Mouse (Mus musculus) spleen, adult 18-20 months (tissue): ENCODE results near the gene Eif5b.
A peak's percentile ranks its signal among the peaks of the same experiment; 100 is the strongest.
"Not testable (repeated sequence)": the region's sequence is repeated elsewhere in the genome, so short reads cannot be mapped to it uniquely, and the experiment has no call there.

Experiments used
- DNase-seq, 2 experiments: peaks; one replicate each; pipeline ENCODE4 v3.0.0; 2022; ENCODE audit warnings: mixed read lengths in 2 of 2

The Eif5b gene

DNA sequence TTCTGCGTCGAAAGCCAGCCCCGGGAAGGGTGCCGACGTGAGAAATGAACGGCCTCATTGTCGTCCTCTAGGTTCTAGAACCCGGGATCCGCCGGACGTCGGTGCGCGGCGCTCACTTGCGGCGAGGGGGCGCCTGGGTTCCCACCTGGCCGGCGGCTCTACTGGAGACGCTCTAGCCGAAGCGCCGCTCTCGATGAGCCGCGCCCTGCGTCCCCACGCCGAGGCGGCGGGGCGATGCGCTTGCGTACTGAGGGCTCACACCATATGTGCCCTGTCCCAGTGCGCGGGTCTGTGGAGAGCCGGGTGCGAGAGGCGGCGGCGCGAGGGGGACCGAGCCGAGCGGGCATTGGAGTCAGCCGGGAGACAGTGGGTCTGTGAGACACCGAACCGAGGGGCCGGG, at the start of gene Eif5b, which contains the start of gene Txndc9:
Gene Eif5b (plus strand): TSS at position 144 of the 400 bp plus-strand sequence.
Gene Txndc9 (minus strand): TSS at position 27 of the 400 bp plus-strand sequence.
- DNase-seq = peak; percentile 91 to 92

- DNase-seq = no peak
Measured at GRCm38 (mm10) chr1:37948906-37949305, 48.9 kb upstream of the Eif5b start.

GRCm38 (mm10) chr1:37954786-37955185, 43.0 kb upstream of the Eif5b start:
- no peak for DNase-seq

GRCm38 (mm10) chr1:37955251-37955650, 42.6 kb upstream of the Eif5b start:
- no peak for DNase-seq

DNA sequence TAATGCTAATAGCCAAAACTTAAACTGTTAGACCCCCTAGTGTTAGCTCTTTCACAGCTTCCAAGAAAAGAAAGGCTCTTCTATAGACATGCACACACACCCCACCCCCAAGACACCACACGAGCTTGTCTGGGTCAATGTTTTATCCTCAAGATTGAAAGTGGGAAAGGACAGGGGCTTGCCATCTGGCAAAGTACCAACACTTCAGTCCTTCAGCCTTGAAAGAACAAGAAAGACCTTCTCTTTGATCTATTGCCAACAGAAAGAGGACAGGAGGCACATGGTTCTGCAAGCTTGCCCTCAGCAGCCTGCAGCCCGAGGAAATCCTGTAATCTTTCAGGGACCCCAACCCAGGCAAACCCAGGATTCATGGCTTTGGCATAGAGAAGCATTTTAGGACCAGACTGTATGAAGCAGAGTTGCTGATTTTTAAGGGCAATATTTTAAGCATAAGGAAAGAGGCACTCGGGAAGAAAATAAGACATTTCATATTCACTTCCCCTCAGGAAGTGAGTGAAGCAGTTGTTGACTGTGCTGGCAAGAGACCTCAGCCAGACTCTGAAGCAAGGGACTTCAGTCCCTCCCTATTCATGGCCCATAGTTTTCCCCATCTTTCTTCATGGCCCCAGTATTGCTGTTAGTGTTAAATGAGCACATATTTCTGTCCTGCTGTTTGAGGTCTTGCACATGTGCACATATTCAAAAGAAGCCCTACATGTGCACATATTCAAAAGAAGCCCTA, 40.9 kb upstream of the Eif5b start:
- no peak for DNase-seq

DNA sequence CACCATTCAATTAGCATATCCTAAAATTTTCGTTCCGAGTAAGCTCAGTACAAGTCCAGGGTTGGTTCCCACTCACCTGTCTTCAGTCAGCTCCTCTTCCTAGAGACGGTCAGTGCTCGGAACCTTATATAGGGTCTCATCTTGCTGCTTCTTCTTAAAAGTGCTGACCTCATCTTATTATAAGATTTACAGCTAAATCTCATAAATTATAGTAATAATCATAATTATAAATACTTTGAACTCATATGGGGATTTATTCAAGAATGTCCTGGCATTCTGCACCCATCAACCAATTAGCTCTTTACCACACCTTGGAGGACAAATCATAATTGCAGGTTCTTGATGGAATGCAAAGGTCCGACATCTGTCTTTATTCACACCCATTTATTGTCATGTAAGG, 40.2 kb upstream of the Eif5b start, which contains the start of gene Lyg1:
Gene Lyg1 (minus strand): TSS at position 101 of the 400 bp plus-strand sequence.
- no peak for DNase-seq

DNA sequence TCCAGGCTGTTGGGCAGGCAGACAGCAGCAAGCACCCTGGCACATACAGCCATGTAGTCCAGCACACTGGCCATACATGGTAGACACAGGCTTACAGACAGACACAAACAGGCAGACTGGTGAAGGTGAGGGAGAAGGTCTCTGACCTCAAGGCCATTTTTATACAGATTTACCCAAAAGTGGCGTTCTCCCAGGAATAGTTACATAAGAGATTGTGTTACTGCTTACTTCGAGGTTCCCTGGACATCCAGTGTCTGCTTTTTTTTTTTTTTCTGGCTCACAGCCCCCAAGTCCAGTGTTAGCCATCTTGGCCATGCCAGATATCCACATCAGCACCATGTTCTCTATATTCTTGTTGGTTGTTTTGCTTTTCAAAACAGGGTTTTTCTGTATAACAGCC, 39.3 kb upstream of the Eif5b start:
- no peak for DNase-seq

GRCm38 (mm10) chr1:37959486-37959885, 38.3 kb upstream of the Eif5b start:
- DNase-seq = no peak

DNA sequence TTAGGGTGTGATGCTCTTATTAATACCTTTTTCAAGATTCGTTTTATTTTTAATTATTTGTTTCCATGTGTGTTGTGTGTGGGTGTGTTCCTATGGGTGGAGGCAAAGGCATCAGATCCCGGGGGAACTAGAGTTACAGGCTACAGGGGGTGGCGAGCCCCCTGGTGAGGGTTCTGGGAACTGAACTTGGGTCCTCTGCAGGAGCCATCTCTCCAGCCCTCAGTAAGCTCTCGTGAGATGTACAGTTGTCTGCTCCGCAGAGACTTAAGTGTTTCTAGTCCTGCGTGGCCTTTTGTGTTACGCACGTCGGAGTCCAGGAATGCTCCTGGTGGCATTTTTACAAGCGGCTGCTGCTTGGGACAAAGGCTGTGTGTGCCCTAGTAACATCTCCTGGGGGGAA, 32.2 kb upstream of the Eif5b start:
- no peak for DNase-seq

- no peak for DNase-seq
Measured at GRCm38 (mm10) chr1:37968746-37969145, 29.1 kb upstream of the Eif5b start.

DNA sequence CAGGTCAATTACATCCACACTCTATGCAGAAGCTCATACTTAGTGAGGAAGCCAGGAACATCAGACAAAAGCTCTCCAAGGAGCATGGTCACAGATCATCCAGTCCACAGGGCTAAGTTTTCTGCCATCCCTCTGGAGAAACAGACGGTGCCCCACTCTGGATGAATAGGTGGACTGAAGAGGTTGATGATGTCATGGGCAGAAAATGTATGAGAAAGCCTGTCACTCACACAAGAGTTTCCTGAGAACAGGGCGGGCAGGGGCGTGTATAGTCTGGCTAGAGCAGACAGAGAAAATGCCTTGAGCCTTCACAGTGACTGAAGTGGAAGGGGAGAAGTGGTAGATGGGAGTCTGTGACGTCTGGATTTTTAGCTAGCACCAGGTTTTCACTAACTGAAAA, 26.3 kb upstream of the Eif5b start:
- no peak for DNase-seq

DNA sequence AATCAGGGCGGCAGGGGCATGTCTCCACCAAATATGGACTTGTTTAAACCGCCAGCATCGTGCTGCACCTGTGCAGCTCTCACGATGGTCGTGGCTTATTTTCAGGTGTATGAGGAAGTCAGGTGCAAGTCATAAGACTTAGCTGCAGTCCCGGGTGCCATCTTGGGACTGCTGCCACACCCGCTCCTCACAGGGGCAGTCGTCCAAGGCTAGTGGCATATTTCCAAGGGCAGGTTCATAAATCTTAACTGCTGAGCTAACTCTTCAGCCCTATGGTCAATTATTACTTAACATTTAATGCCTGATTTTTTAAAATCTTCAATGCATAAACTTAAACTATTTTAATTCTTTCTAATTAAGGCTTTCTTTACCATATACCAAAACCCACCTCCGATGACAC, 21.1 kb upstream of the Eif5b start:
- not testable (repeated sequence) for DNase-seq

GRCm38 (mm10) chr1:37977303-37977702, 20.5 kb upstream of the Eif5b start:
- DNase-seq = no peak

DNA sequence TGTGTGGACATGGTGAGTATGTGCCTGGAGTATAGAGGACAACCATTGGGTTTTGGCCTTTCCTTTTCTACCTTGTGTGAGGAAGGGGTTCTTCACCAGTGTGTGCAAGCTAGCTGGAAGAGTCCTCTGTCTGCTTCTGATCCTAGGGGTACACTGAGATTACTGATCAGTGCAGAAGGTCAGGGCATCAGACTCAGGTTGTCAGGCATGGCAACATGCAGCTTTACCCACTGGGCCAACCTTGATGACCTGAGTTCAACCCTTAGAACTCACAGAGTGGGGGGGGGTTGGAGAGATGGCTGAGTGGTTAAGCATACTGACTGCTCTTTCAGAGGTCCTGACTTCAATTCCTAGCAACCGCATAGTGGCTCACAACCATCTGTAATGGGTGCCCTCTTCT, 13.5 kb upstream of the Eif5b start:
- DNase-seq = no peak

DNA sequence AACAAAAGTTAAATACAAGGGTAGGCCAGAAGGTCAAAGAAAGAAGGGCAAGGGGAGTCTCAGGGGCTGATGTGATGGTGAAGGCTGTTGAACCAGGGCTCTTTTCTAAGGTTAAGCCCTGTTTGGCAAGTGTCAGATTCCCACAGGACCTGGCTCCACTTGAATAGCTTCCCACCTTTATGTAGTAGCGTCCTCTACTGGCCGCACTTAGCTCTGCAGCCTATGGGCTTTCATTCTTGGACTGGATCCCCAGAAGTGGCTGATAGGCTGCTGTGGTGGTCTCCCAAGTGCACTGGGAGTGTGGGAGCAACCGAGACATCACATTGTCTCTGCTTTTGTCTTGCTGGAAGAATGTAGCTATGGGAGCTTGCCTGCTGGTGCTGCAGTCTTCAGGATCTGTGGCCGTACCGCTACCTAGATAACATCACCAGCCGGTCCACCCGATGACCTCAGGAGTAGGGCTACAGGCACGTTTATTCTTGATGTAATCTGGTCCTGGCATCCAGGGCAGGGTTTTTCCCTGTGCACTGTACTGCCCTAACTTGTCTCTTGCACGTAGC, 12.0 kb upstream of the Eif5b start:
- no peak for DNase-seq

DNA sequence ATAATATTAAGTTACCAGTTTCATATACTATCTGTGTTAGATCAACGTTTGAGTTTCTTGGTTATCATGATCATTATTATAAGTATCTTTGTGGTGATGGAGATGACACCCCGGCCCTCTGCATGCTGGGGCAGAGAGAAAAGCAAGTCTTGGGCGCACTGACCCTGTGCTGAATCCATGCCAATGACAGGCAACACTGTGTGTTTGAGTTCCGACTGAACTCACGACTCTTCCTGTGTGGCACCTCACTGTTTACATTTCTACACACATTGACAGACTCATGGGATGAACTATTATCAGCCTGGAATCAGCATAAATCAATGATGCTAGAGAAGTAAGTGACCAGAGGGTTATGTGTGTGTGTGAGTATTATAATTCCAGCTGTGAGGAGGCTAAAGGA, 10.0 kb upstream of the Eif5b start:
- no peak for DNase-seq

- no peak for DNase-seq
Measured at GRCm38 (mm10) chr1:37996226-37996625, 1.6 kb upstream of the Eif5b start.

GRCm38 (mm10) chr1:37996877-37997484, 829 bp upstream of the Eif5b start:
- DNase-seq = peak; percentile 90 to 96

DNA sequence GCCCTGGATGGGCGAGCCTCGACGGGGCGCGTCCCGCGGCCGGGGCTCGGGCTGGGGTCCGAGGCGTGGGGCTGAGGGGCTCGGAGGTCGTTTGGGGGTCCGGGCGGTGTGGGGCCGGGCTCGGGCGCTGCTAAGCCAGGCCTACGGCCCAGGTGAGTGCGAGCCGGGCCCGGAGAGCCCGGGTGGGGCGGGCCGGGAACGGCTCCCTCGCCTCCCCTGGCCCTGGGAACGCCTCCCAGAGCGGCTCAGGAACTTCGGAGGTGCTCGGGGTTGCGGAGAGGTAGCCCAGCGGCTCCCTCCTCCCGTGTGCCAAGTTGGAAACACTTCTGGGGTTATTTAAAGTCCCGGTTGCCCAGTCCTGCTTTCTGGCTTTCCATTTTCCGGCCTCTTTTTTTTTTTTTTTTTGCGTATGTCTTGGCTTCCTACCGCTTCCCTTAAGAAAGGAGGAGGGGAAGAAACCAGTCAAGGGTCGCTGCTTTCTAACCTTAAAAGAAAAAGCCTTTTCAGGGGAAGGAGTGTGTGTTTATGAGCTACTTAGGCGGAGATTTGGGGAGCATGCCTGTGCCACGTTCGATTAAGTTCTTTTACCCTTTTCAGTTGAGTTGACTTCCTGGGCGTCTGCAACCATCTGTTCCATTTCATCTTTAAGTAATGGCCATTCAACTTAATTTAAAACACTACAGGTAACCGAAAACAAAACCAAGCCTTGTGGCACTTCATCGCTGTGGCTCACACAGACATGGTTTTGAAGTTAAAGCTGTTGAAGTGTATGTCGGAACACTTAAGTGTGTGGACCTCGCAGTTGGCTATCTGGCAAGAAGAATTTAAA, 775 bp downstream of the Eif5b start:
- no peak for DNase-seq

DNA sequence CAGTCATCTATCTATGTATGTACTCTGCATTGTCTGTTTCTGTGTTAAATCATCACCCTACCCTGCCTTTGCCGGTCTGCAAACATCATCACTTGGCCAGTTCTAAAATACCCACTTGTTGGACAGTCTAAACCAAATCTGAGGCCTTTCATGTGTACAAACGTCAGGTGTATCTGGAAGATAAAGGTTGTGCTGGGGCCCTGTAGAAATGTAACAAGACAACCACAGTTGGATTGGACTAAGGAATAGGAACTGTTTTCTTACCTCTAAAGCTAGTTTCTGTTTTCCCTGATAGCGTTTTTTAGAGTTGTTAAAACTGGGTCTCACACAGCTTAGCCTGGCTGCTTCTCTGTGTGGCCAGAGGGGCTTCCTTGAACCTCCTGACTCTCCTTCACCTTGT, 1.7 kb downstream of the Eif5b start:
- DNase-seq = no peak

- DNase-seq = no peak
Measured at GRCm38 (mm10) chr1:38000844-38001243, 3.0 kb downstream of the Eif5b start.

DNA sequence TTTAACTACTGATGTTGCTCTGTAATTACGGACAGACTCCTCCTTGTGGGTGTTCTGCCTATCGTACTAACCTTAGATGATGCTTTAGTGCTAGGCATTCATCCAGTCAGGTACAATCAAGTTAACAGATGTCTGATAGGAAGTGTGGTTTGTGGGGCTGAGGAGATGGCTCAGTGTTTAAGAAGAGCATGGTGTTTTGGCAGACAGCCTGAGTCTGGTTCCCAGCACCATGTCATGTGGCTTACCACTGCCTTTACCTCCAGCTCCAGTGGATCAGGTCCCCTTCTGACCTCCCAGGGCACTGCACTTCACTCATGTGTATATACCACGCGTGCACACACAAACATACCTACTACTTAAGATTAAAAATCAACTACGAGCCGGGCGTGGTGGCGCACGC, 4.1 kb downstream of the Eif5b start:
- DNase-seq = no peak

DNA sequence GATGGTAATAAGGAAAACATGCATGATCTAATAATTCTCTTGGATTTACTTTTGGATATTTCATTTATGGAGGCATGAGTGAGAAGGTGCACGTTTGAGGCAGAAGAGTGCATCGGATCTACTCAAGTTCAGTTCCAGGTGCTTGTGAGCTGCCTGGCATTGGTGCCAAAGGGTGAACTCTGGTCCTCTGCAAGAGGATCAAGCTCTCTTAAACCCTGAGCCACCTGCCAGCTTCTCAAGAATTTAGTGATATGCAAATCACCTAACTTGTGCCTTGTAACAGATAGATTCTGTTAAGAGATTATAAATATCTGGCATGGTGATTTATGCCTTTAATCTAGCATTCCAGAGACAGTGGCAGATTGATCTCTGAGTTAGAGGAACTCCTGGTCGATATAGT, 5.2 kb downstream of the Eif5b start:
- DNase-seq = no peak
